ENCODE assay signal across 10 mouse cellular contexts in genomic region chr13:99564346-99564745, GRCm38 (mm10). TPM values are rescaled to one million over a fixed set of nuclear protein-coding genes. Genes with fewer than 3 reads are reported as not detected.
DNase-seq lines count a peak whose midpoint lies in the region; ATAC-seq and TF ChIP-seq lines count a peak whose summit lies in the region.
"Had no signal": no experiment of that assay in that cellular context is flagged by ENCODE, and none has a peak within 500 bp of the region (broad histone marks: within the 10 kb centered on the region; RNA-seq: fewer than 3 reads in every experiment).

No protein-coding gene starts in this region.

- no peaks in the 10 kb centered on the region for H3K36me3 ChIP-seq in kidney, postnatal 0 days (ENCODE audit: insufficient read depth, low read length)
- H3K36me3 ChIP-seq in kidney, embryonic 15.5 days = no peaks in the 10 kb centered on the region
- no peaks in the 10 kb centered on the region for H3K36me3 ChIP-seq in limb, embryonic 11.5 days (ENCODE audit: control insufficient read depth, insufficient read depth, low read length)
- H3K36me3 ChIP-seq: hindbrain, embryonic 15.5 days; liver, embryonic 15.5 days had no signal

- no peaks in the 10 kb centered on the region for H3K27me3 ChIP-seq in kidney, postnatal 0 days (ENCODE audit: insufficient read depth, low read length)
- H3K27me3 ChIP-seq in kidney, embryonic 15.5 days = no peaks in the 10 kb centered on the region
- no peaks in the 10 kb centered on the region for H3K27me3 ChIP-seq in limb, embryonic 11.5 days (ENCODE audit: control insufficient read depth, insufficient read depth, low read length)
- H3K27me3 ChIP-seq: hindbrain, embryonic 15.5 days; liver, embryonic 15.5 days had no signal

- H3K9me3 ChIP-seq in kidney, postnatal 0 days (replicated peaks; ENCODE audit: low read length) = no peaks in the 10 kb centered on the region
- H3K9me3 ChIP-seq in kidney, embryonic 15.5 days (replicated peaks) = no peaks in the 10 kb centered on the region
- no peaks in the 10 kb centered on the region for H3K9me3 ChIP-seq in limb, embryonic 11.5 days (ENCODE audit: control insufficient read depth, low read length)
- H3K9me3 ChIP-seq: hindbrain, embryonic 15.5 days; liver, embryonic 15.5 days had no signal

- ATAC-seq in kidney, postnatal 0 days (replicated peaks; ENCODE audit: low FRiP score, low read depth) = no peak
- ATAC-seq in kidney, embryonic 15.5 days (replicated peaks; ENCODE audit: low FRiP score) = no peak
- no peak for ATAC-seq in limb, embryonic 11.5 days (ENCODE audit: insufficient number of reproducible peaks, low FRiP score, low TSS enrichment, low read depth)

- no peak overlapping the region for H3K4me3 ChIP-seq in kidney, postnatal 0 days (replicated peaks; ENCODE audit: low read depth, low read length)
- no peak overlapping the region for H3K4me3 ChIP-seq in kidney, embryonic 15.5 days (replicated peaks)
- H3K4me3 ChIP-seq in limb, embryonic 11.5 days (ENCODE audit: low read depth, low read length) = no peak overlapping the region
- H3K4me3 ChIP-seq: hindbrain, embryonic 15.5 days; liver, embryonic 15.5 days had no signal

- WGBS in kidney, postnatal 0 days = 17% methylated on average over 3 of the region's 3 CpGs
- WGBS in kidney, embryonic 15.5 days = 26% methylated on average over 3 of the region's 3 CpGs
- WGBS in limb, embryonic 11.5 days = 27% methylated on average over 3 of the region's 3 CpGs

- DNase-seq in kidney, postnatal 0 days (ENCODE audit: low spot score) = peak; percentile 63
- DNase-seq in CD4-positive helper T cell, adult 2 months (ENCODE audit: low read depth, low spot score) = peak; percentile 9
- DNase-seq in adipocyte (ENCODE audit: low spot score) = peak; percentile 63
- peak; percentile 85 for DNase-seq in limb, embryonic 11.5 days (ENCODE audit: low spot score)
- DNase-seq in frontal cortex, postnatal 36 days (ENCODE audit: low spot score in 2 of 2) = no peak
- DNase-seq in T-cell, adult 2 months (ENCODE audit: low spot score) = no peak
- no peak for DNase-seq in cerebellum, postnatal 4 days (ENCODE audit: low spot score in 2 of 2)

- no peak overlapping the region for H3K27ac ChIP-seq in kidney, postnatal 0 days
- no peak overlapping the region for H3K27ac ChIP-seq in kidney, embryonic 15.5 days
- H3K27ac ChIP-seq in limb, embryonic 11.5 days (replicated peaks; ENCODE audit: low read depth, low read length) = no peak overlapping the region
- H3K27ac ChIP-seq: hindbrain, embryonic 15.5 days; liver, embryonic 15.5 days had no signal

- TF ChIP-seq CTCF in kidney, postnatal 0 days (IDR thresholded peaks at IDR 0.05; ENCODE audit: low read depth) = no peak

- H3K4me2 ChIP-seq in kidney, postnatal 0 days (ENCODE audit: low read length) = no peak overlapping the region
- H3K4me2 ChIP-seq in kidney, embryonic 15.5 days = no peak overlapping the region
- no peak overlapping the region for H3K4me2 ChIP-seq in limb, embryonic 11.5 days (ENCODE audit: low read depth, severe bottlenecking)
- H3K4me2 ChIP-seq: hindbrain, embryonic 15.5 days; liver, embryonic 15.5 days had no signal

- H3K9ac ChIP-seq in kidney, postnatal 0 days (ENCODE audit: low read depth, low read length) = no peak overlapping the region
- H3K9ac ChIP-seq in kidney, embryonic 15.5 days = no peak overlapping the region
- H3K9ac ChIP-seq in limb, embryonic 11.5 days (ENCODE audit: low read length) = no peak overlapping the region
- H3K9ac ChIP-seq: hindbrain, embryonic 15.5 days; liver, embryonic 15.5 days had no signal

- no peaks in the 10 kb centered on the region for H3K4me1 ChIP-seq in kidney, postnatal 0 days (replicated peaks; ENCODE audit: insufficient read depth, low read length)
- H3K4me1 ChIP-seq in kidney, embryonic 15.5 days = peaks cover 3% of the 10 kb centered on the region; the same call in 1 of the 2 replicates
- H3K4me1 ChIP-seq in limb, embryonic 11.5 days (ENCODE audit: control insufficient read depth, insufficient read depth, low read length) = peaks cover 14% of the 10 kb centered on the region
- H3K4me1 ChIP-seq: liver, embryonic 15.5 days had no signal

RNA-seq across cellular contexts. Expression of gene Map1b, which starts 48.0 kb away (rescaled TPM):
- polyA plus RNA-seq in kidney, postnatal 0 days (2015; fragmentation: Nextera tagmentation; extraction: Ambion mirVana) = 23.4 and 27.8 TPM in 2 replicates
- 52.1 and 76.4 TPM in 2 replicates for polyA plus RNA-seq in kidney, embryonic 15.5 days (2015; fragmentation: Nextera tagmentation; extraction: Ambion mirVana)
- polyA plus RNA-seq in limb, embryonic 11.5 days (2014; fragmentation: Nextera tagmentation; extraction: Ambion mirVana) = 63.2 and 72.0 TPM in 2 replicates

Comparison
In these comparisons a context has a peak if more than half of its experiments do, and no peak if none do; other contexts are left out.
1. DNase-seq: peak in kidney, postnatal 0 days (single experiment), CD4-positive helper T cell, adult 2 months (single experiment), adipocyte (single experiment) and limb, embryonic 11.5 days (single experiment); none in frontal cortex, postnatal 36 days (0 of 2), T-cell, adult 2 months (single experiment) and cerebellum, postnatal 4 days (0 of 2).